Mouse (Mus musculus) thymus, adult 2 months (tissue): ENCODE measurements around the gene Ntn4.

Experiments used
- CTCF ChIP-seq: fragments of 200-500 bp; IDR thresholded peaks from 2 replicates; pipeline ENCODE4 v1.5.1; 2012; ENCODE audit warnings: mild to moderate bottlenecking, control low read depth, low read length, moderate library complexity, borderline replicate concordance; ENCODE audit not compliant: control insufficient read depth, poor library complexity, insufficient read depth; ENCODE audit errors: extremely low read depth
- POLR2A ChIP-seq: fragments of 200-500 bp; IDR thresholded peaks from 2 replicates; pipeline ENCODE4 v1.6.1; 2012; ENCODE audit warnings: mild to moderate bottlenecking, low read length, control low read depth, moderate library complexity; ENCODE audit not compliant: control insufficient read depth, poor library complexity, insufficient read depth; ENCODE audit errors: extremely low read depth

GRCm38 (mm10) chr10:93641821-93642746, 1.6 kb downstream of the Ntn4 start:
- TF ChIP-seq CTCF (no peak), POLR2A (no peak)
